Mouse (Mus musculus): ENCODE results near the gene Slc34a2.

GRCm38 (mm10) chr5:53091331-53091730, 53.5 kb downstream of the Slc34a2 start:
- no peak for TF ChIP-seq CTCF (IDR thresholded peaks at IDR 0.05; ENCODE audit: low read depth, low read length)
- TF ChIP-seq POLR2A (IDR thresholded peaks at IDR 0.05; ENCODE audit: borderline replicate concordance, low read depth, low read length), result no peak
